Mouse (Mus musculus) cortical plate, adult 2 months (tissue): ENCODE data around the gene Zmynd11. TPM values are rescaled to one million over a fixed set of nuclear protein-coding genes. Genes with fewer than 3 reads are reported as not detected.

Experiments
- H3K27ac ChIP-seq: fragments of 200-500 bp; 2 replicates; pipeline ENCODE4 v1.5.1; 2012; ENCODE audit warnings: low read length, control low read depth, inconsistent platforms; ENCODE audit not compliant: insufficient read depth
- H3K4me1 ChIP-seq: fragments of 200-500 bp; 2 replicates; pipeline ENCODE4 v1.6.1; 2011; ENCODE audit warnings: low read length; ENCODE audit not compliant: control insufficient read depth, insufficient read depth
- H3K4me3 ChIP-seq: fragments of 200-500 bp; 2 replicates; pipeline ENCODE4 v1.5.1; 2011; ENCODE audit warnings: mild to moderate bottlenecking, low read length, control low read depth; ENCODE audit not compliant: insufficient read depth
- CTCF ChIP-seq: fragments of 200-500 bp; IDR thresholded peaks from 2 replicates; pipeline ENCODE4 v1.5.1; 2011; ENCODE audit warnings: mild to moderate bottlenecking, control low read depth, low read length; ENCODE audit not compliant: insufficient read depth; ENCODE audit errors: extremely low read depth
- POLR2A ChIP-seq: fragments of 200-500 bp; IDR thresholded peaks from 2 replicates; pipeline ENCODE4 v1.6.1; 2011; ENCODE audit warnings: mild to moderate bottlenecking, low read length, control low read depth; ENCODE audit not compliant: insufficient read depth; ENCODE audit errors: extremely low read depth
- polyA plus RNA-seq: library from polyadenylated mRNA; depleted of rRNA; stranded (reverse); fragments of >200 nt; gene quantifications from 2 replicates; pipeline ENCODE4 v1.2.3, GENCODE M21; 2012

Gene Zmynd11
- polyA plus RNA-seq, 1 experiment = 209 TPM

DNA sequence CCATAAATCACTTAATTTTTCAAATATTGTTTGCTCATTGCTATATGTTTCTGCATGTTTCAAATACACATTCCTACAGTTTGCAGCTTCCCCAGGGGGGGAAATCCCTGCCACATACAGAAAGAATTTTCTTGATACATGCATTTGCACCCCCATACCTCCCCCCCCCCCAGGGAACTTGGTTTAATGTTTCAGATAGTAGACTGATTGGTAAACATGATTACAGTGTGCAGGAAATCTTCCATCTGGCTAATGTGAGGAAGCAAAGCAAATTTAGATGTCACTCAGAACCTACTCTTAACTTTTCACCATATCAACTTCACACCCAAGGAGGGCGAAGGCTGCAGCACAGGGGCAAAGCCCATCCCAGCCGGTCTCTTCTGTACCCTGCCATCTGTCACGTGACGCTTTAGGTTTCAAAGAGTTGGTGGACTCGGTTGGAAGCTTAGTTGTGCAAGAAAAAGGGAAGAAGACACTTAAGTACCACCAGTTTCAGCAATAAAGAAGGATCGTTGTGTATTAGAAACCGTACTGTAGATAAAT lies 97.1 kb downstream of the Zmynd11 start:
- Histone ChIP-seq H3K4me1 (no peaks in the 10 kb centered on the region), H3K27ac (no peak overlapping the region), H3K4me3 (no peak overlapping the region)
- TF ChIP-seq POLR2A = no peak
- no peak for TF ChIP-seq CTCF

DNA sequence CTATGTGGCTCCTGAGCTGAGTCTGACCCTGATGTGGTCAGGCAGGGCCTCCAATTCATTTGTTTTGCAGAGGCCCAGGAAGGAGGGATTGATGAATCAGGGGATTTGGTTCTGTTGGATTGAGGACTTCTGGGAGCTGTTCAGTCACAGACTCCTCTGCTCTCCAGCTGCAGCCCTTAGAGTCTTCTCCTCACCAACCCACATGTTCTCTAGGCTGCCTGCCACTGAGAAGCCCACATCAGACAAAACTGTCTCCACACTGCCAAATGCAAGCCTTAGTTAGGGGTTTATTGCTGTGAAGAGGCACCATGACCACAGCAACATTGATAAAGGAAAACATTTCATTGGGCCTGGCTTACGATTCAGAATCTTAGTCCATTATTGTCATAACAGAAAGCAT lies 101.5 kb downstream of the Zmynd11 start:
- peaks cover 1% of the 10 kb centered on the region; the same call in 1 of the 2 replicates for H3K4me1 ChIP-seq
- TF ChIP-seq CTCF (no peak), POLR2A (no peak)
- no peak overlapping the region for H3K27ac ChIP-seq
- no peak overlapping the region for H3K4me3 ChIP-seq

DNA sequence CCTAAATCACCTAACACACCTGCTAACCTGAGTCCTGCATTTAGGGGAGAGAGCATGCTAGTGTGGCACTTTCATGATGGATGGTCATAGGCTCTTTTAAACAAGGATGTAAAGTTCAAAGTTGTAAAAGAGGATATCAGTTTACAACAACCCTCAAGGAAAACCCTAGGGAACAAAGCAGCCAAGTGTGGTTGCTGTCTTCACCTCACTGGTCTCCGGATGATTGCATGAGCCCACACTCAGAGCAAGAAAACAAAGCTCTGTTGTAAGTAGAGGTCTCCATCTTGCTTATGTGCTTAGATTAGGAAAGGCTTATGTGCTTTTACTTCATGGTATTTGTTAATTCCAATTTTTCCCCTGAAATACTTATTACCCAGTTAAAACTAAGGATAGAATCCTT lies 104.4 kb downstream of the Zmynd11 start:
- TF ChIP-seq POLR2A = no peak
- no peak overlapping the region for H3K27ac ChIP-seq
- peaks cover 1% of the 10 kb centered on the region; the same call in 1 of the 2 replicates for H3K4me1 ChIP-seq
- H3K4me3 ChIP-seq = no peak overlapping the region

DNA sequence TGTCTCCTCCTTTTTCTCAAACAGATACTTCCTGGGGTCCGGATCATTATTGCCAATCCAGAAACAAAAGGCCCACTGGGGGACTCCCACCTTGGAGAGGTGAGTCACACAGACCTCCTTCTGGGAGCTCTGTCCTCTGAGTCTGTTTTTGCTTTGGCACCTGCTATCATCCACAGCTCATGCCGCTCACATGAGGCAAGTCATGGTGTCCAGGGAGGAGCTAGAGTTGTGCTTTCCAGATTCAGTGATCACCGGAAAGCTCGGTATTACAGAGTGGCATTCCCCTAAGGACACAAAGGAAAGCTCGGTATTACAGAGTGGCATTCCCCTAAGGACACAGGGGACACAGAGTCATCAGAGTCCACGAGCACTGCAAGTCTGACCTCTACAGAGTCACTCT lies 108.5 kb downstream of the Zmynd11 start:
- Histone ChIP-seq H3K27ac (no peak overlapping the region), H3K4me1 (no peaks in the 10 kb centered on the region), H3K4me3 (no peak overlapping the region)
- TF ChIP-seq POLR2A (no peak), CTCF (no peak)

DNA sequence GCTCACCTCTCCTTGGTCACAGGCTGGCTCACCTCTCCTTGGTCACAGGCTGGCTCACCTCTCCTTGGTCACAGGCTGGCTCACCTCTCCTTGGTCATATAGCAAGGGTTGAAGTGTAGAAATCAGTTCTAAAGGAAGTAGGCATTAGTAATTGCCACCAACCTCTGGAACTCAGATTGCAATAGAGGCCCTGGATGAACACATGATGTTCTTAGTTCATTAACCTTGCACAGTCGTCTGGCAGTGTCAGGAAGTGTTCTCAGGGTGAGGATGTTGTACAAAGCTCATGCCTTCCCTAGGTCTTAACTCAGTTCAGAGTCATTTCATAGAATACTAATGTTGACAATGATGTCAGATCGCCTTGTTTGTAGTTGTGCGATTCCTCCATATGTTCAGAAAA lies 112.1 kb downstream of the Zmynd11 start:
- Histone ChIP-seq H3K27ac (no peak overlapping the region), H3K4me3 (no peak overlapping the region), H3K4me1 (no peaks in the 10 kb centered on the region; the same call in 1 of the 2 replicates)
- no peak for TF ChIP-seq POLR2A
- TF ChIP-seq CTCF = no peak

DNA sequence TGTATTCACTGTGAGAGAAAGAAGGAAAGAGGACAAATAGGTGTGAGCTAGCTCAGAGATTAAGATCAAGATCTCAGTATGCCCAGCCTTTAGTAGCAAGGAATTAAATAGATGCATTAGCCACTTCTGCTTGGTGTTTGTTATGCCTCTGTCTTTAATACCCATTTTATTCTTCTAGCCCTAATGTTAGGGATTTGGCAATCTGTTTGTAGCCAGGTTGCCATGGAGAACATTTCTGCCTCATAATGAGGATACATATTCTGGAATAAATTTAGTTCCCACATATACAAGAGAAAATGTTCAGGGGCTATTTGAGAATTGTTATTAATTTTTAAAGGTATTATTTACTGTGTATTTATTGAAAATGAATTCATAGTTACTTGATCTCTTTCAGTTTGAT lies 114.5 kb downstream of the Zmynd11 start:
- Histone ChIP-seq H3K27ac (no peak overlapping the region), H3K4me1 (peaks cover 3% of the 10 kb centered on the region; the same call in 1 of the 2 replicates), H3K4me3 (no peak overlapping the region)
- TF ChIP-seq CTCF = no peak
- TF ChIP-seq POLR2A = no peak

DNA sequence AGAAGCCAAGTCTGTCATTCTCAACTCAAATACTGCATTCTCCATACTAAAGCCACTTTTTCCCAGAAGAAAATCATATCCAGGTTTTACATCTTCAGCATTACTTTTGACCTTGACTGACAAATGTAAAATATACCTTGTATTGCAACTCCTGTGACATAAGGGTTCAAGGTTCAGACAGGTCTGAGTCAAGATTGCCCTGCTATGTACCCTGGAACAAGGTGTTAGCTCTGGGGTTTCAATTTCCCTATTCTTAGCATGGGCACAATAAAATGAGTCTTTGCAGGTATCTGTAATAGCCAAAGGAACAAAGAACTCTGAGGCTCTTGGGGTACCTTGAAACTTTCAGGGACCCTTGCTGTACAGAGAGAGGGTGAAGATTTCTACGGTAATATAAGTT lies 115.2 kb downstream of the Zmynd11 start:
- no peak overlapping the region for H3K4me3 ChIP-seq
- H3K4me1 ChIP-seq = peaks cover 6% of the 10 kb centered on the region; the same call in 1 of the 2 replicates
- H3K27ac ChIP-seq = no peak overlapping the region
- TF ChIP-seq CTCF = no peak
- no peak for TF ChIP-seq POLR2A

DNA sequence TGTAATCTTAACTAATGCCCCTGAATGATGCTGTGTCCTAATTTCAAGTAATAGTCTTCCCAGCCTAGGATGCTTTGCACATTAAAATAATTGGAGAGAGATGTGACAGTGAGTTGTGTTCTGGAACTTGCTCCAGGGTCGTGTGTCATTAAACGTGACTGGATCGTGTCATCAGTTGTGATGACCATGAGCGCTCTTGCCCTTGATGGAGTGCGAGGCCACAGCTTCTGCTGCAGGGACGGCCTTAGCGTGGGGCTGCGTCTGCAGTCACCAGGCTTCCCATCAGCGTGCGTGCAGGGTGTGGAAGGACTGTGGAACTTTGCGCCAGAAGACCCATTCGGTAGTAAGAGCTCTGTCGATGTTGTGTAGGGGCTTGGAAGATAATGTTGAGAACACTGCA lies 116.4 kb downstream of the Zmynd11 start:
- H3K4me1 ChIP-seq = peaks cover 6% of the 10 kb centered on the region; the same call in 1 of the 2 replicates
- no peak for TF ChIP-seq POLR2A
- TF ChIP-seq CTCF = no peak
- H3K27ac ChIP-seq = no peak overlapping the region
- no peak overlapping the region for H3K4me3 ChIP-seq

DNA sequence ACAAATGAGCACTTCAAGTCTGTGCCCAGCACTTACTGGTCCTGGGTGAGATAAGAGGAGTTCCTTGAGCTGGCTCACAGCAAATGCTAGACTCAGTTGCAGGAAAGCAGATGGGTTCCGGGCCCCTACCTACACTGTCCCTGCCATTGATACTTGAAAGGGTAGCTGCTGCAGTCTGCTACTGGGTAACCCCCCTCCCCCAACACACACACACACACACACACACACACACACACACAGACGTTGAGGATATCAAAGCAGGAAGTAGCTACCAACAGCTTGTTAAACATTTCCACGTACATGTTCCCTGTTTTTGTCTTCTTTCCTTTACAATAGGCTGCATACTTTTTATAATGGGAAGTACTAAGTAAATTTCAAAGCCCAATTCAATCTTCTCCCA lies 127.2 kb downstream of the Zmynd11 start:
- Histone ChIP-seq H3K4me3 (no peak overlapping the region), H3K27ac (no peak overlapping the region), H3K4me1 (no peaks in the 10 kb centered on the region)
- no peak for TF ChIP-seq CTCF
- TF ChIP-seq POLR2A = no peak

DNA sequence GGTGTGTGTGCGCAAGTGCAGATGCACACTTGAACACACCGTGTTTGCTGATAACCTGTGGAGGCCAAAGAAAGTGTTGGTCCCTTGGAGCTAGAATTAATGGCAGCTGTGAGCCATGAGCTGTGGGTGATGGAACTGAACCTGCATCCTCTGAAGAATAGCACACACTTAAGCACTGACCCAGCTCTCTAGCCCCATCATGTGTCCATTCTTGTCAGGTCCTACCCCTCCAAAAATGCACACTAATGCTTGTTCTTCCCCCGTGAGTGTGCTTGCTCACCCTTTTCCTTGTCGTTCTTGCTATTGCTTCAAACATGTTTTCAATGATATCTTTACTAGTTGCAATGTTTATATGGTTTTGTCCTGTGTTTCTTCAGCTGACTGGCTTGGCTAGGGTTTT lies 128.6 kb downstream of the Zmynd11 start:
- TF ChIP-seq POLR2A (no peak), CTCF (peak; percentile 48)
- no peak overlapping the region for H3K4me3 ChIP-seq
- H3K4me1 ChIP-seq = no peaks in the 10 kb centered on the region
- no peak overlapping the region for H3K27ac ChIP-seq
